Mouse (Mus musculus): ENCODE data around the gene Amigo3. TPM values are rescaled to one million over a fixed set of nuclear protein-coding genes. Genes with fewer than 3 reads are reported as not detected.

Gene Amigo3
- polyA plus RNA-seq, 1 experiment from 2014 or later = 1.7 TPM

DNA sequence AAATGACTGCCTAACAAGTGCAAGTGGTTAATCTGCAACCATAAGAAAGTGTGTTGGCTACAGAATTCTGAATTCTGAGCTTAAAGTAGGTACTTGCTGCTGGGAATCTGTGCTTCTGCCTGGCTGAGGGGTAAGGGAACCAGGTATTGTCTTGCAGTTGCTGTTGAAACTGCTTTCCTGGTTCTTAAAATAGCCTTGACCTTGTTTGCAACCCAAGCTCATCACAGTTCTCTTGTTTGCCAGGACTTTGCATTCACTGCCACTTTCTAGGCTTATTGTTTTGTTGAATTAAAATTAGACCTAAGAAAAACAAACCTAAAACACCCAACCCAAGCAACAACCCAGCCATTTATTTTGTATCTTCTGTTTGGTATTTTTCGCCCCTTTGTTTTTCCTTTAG, 32.2 kb upstream of the Amigo3 start:
- no peak overlapping the region for H3K9ac ChIP-seq (replicated peaks; ENCODE audit: low read depth)
- TF ChIP-seq EP300 (IDR thresholded peaks at IDR 0.05) = no peak
- no peak for TF ChIP-seq CTCF (IDR thresholded peaks at IDR 0.05)
- H3K4me3 ChIP-seq (ENCODE audit: low read depth, low read length) = no peak overlapping the region
- peaks cover 8% of the 10 kb centered on the region for H3K36me3 ChIP-seq (ENCODE audit: insufficient read depth, low read length)
- H3K4me2 ChIP-seq (replicated peaks; ENCODE audit: low read depth, low read length) = no peak overlapping the region
- no peak overlapping the region for H3K27ac ChIP-seq (ENCODE audit: low read length)
- 91% methylated on average over 1 of the region's 1 CpGs for WGBS
- DNase-seq (ENCODE audit: low spot score) = no peak
- no peaks in the 10 kb centered on the region for H3K9me3 ChIP-seq (ENCODE audit: low read length)
- no peaks in the 10 kb centered on the region for H3K4me1 ChIP-seq (ENCODE audit: insufficient read depth, low read depth, low read length)
- no peaks in the 10 kb centered on the region for H3K27me3 ChIP-seq (replicated peaks; ENCODE audit: insufficient read depth, low read length)
- no peak for ATAC-seq

DNA sequence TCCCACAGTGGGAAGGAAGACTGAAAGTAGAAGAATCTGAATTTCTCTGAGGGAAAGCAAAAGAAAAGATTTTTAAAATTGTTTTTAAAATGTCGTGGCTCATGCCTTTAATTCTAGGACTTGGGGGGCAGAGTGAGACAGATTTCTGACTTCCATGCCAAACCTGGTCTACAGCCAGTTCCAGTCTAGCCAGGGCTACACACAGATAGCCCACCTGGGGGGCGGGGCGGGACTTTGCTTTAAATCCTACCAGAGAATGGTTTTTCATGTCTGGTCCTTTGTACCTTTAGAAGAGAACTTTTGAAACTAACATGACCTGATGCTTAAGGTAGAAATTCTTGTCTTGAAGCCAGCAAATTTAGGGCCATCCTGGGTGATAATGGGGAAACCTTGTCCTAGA, 29.7 kb upstream of the Amigo3 start:
- no peak overlapping the region for H3K9ac ChIP-seq (replicated peaks; ENCODE audit: low read depth)
- WGBS = 81% methylated on average over 3 of the region's 3 CpGs
- H3K27ac ChIP-seq (ENCODE audit: low read length) = no peak overlapping the region
- H3K4me2 ChIP-seq (replicated peaks; ENCODE audit: low read depth, low read length) = no peak overlapping the region
- peaks cover 15% of the 10 kb centered on the region for H3K36me3 ChIP-seq (ENCODE audit: insufficient read depth, low read length)
- H3K9me3 ChIP-seq (ENCODE audit: low read length) = no peaks in the 10 kb centered on the region
- ATAC-seq (no peak), DNase-seq (ENCODE audit: low spot score) (no peak)
- H3K27me3 ChIP-seq (replicated peaks; ENCODE audit: insufficient read depth, low read length) = no peaks in the 10 kb centered on the region
- no peak for TF ChIP-seq EP300 (IDR thresholded peaks at IDR 0.05)
- TF ChIP-seq CTCF (IDR thresholded peaks at IDR 0.05) = no peak
- H3K4me3 ChIP-seq (ENCODE audit: low read depth, low read length) = no peak overlapping the region
- no peaks in the 10 kb centered on the region for H3K4me1 ChIP-seq (ENCODE audit: insufficient read depth, low read depth, low read length)

DNA sequence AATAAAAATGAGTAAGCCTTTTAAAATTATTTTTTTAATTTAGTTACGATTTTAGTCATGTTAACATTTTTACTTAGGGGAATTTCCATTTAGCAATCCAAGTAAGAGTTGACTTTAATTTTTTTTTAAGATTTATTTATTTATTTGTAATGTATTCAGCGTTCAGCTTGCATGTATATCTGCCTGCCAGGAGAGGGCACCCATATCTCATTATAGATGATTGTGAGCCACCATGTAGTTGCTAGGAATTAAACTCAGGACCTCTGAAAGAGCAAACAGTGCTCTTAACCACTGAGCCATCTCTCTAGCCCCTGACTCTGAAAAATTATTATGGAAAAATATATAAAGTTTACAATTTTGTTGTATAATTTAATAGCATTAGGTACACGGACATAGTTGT, 26.4 kb upstream of the Amigo3 start:
- Histone ChIP-seq H3K27ac (ENCODE audit: low read length) (no peak overlapping the region), H3K4me2 (replicated peaks; ENCODE audit: low read depth, low read length) (no peak overlapping the region), H3K9ac (replicated peaks; ENCODE audit: low read depth) (no peak overlapping the region), H3K36me3 (ENCODE audit: insufficient read depth, low read length) (peaks cover 17% of the 10 kb centered on the region), H3K9me3 (ENCODE audit: low read length) (no peaks in the 10 kb centered on the region), H3K4me3 (ENCODE audit: low read depth, low read length) (no peak overlapping the region), H3K27me3 (replicated peaks; ENCODE audit: insufficient read depth, low read length) (no peaks in the 10 kb centered on the region), H3K4me1 (ENCODE audit: insufficient read depth, low read depth, low read length) (no peaks in the 10 kb centered on the region)
- DNase-seq (ENCODE audit: low spot score) = peak; percentile 42
- TF ChIP-seq EP300 (IDR thresholded peaks at IDR 0.05) (no peak), CTCF (IDR thresholded peaks at IDR 0.05) (peak; percentile 41; the same call in 1 of the 2 replicates)
- no peak for ATAC-seq
- 83% methylated on average over 3 of the region's 3 CpGs for WGBS

DNA sequence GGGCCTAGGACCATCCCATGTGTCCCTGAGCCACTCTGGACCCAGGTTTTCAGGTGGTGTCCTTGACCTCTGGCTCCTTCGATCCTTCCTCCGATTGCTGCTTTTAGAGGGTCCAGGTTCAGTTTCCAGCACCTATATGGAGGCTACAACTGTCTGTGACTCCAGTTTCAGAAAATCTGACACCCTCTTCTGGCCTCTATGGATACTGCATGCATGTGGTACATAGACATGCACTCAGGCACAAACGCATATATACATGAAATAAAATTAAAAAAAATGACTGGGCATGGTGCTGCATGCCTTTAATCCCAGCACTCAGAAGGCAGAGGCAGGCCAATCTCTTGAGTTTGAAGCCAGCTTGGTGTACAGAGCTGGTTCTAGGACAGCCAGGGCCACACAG, 25.1 kb upstream of the Amigo3 start:
- ATAC-seq (no peak), DNase-seq (ENCODE audit: low spot score) (no peak)
- Histone ChIP-seq H3K36me3 (ENCODE audit: insufficient read depth, low read length) (peaks cover 17% of the 10 kb centered on the region), H3K4me3 (ENCODE audit: low read depth, low read length) (no peak overlapping the region), H3K9me3 (ENCODE audit: low read length) (no peaks in the 10 kb centered on the region), H3K4me1 (ENCODE audit: insufficient read depth, low read depth, low read length) (no peaks in the 10 kb centered on the region), H3K27me3 (replicated peaks; ENCODE audit: insufficient read depth, low read length) (no peaks in the 10 kb centered on the region), H3K27ac (ENCODE audit: low read length) (no peak overlapping the region), H3K9ac (replicated peaks; ENCODE audit: low read depth) (no peak overlapping the region), H3K4me2 (replicated peaks; ENCODE audit: low read depth, low read length) (no peak overlapping the region)
- 96% methylated on average over 3 of the region's 3 CpGs for whole genome bisulfite sequencing
- TF ChIP-seq CTCF (IDR thresholded peaks at IDR 0.05) (peak; percentile 29; the same call in 1 of the 2 replicates), EP300 (IDR thresholded peaks at IDR 0.05) (no peak)

DNA sequence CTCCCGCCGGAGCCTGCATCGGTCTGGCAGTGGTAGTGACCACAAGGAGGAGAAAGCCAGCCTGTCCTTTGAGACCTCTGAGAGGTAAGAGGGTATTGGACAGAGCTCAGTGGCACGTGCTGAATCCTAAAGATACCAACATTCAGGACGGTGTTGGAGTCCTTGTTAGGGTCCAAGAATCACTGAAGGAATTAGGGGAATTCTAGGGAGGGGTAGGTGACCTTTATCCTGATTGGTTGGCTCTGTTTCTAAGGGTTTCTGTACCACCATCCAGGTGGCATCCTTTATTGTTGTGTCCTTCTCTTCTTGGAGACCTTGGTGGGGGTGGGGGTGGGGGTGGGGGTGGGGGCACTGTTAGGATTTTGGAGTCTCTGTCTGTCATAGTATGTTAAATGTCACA, 20.8 kb upstream of the Amigo3 start:
- no peak for DNase-seq (ENCODE audit: low spot score)
- no peaks in the 10 kb centered on the region for H3K4me1 ChIP-seq (ENCODE audit: insufficient read depth, low read depth, low read length)
- H3K9me3 ChIP-seq (ENCODE audit: low read length) = no peaks in the 10 kb centered on the region
- H3K36me3 ChIP-seq (ENCODE audit: insufficient read depth, low read length) = peaks cover 10% of the 10 kb centered on the region
- no peak overlapping the region for H3K4me2 ChIP-seq (replicated peaks; ENCODE audit: low read depth, low read length)
- no peak overlapping the region for H3K27ac ChIP-seq (ENCODE audit: low read length)
- 93% methylated on average over 5 of the region's 5 CpGs for whole genome bisulfite sequencing
- no peak for ATAC-seq
- no peak overlapping the region for H3K9ac ChIP-seq (replicated peaks; ENCODE audit: low read depth)
- TF ChIP-seq EP300 (IDR thresholded peaks at IDR 0.05) = no peak
- no peak overlapping the region for H3K4me3 ChIP-seq (ENCODE audit: low read depth, low read length)
- no peaks in the 10 kb centered on the region for H3K27me3 ChIP-seq (replicated peaks; ENCODE audit: insufficient read depth, low read length)

DNA sequence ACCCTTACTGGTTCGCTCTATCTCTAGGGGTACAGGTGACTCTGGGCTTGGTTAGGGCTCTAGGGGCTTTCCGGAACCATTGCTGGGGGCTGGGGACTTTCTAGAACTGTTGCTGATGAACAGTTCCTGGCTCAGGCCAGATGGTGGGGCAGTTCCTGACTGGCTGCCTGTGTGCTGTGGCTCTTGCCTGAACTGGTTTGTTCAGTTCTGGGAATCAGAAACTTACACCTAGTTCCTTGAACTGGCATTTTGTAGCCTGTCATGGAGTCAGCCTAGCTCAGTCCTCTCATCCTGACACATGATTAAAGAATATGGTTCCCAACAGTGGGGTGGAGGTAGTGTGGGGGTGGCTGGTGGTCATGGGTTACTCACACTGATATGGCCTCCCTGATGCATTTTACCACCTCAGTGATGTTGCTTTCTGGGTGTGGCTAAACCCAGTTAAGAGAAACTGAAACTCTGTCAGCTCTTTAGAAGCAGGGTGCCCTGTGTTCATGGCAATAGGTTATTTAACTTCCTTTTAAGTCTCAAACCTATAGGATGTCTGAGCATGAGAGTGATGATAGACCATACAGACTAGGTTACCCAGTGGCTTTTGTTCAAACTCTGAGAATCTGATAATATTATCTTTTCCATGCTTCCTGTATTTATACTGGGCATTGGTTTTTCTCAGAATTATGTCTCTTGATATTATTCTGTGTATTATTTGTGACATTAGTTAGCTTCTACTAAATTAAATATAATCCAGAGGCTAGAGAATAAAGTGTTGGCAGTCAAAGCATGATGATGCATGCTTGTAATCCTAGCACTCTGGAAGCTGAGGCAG, 17.4 kb upstream of the Amigo3 start:
- Histone ChIP-seq H3K27ac (ENCODE audit: low read length) (no peak overlapping the region), H3K4me2 (replicated peaks; ENCODE audit: low read depth, low read length) (no peak overlapping the region), H3K36me3 (ENCODE audit: insufficient read depth, low read length) (peaks cover 5% of the 10 kb centered on the region; the same call in 1 of the 2 replicates), H3K4me3 (ENCODE audit: low read depth, low read length) (no peak overlapping the region), H3K27me3 (replicated peaks; ENCODE audit: insufficient read depth, low read length) (no peaks in the 10 kb centered on the region), H3K9ac (replicated peaks; ENCODE audit: low read depth) (no peak overlapping the region), H3K4me1 (ENCODE audit: insufficient read depth, low read depth, low read length) (no peaks in the 10 kb centered on the region), H3K9me3 (ENCODE audit: low read length) (no peaks in the 10 kb centered on the region)
- WGBS = 89% methylated on average over 2 of the region's 2 CpGs
- ATAC-seq (peak; percentile 58), DNase-seq (ENCODE audit: low spot score) (peak; percentile 51)
- TF ChIP-seq EP300 (IDR thresholded peaks at IDR 0.05) = no peak
- TF ChIP-seq CTCF (IDR thresholded peaks at IDR 0.05) = peak; percentile 43

All from lung, postnatal 0 days (tissue).